In genomic region chr1:153316286-153316685, GRCm38 (mm10) we compare ENCODE assay signal across 20 mouse cellular contexts.
"Had no signal": no experiment of that assay in that cellular context is flagged by ENCODE, and none has a peak within 500 bp of the region (broad histone marks: within the 10 kb centered on the region; RNA-seq: fewer than 3 reads in every experiment).

No protein-coding gene starts in this region.

- DNase-seq: kidney, adult 18-20 months; kidney, postnatal 10 days; kidney, postnatal 36 days; layer of hippocampus, adult 9-11 months; liver; liver, embryonic 13.5 days; lung, embryonic 14.5 days; lung, postnatal 36 days; right cerebral cortex, adult 18-20 months; right cerebral cortex, postnatal 14 days; right cerebral cortex, postnatal 4 days; thymus, postnatal 25 days had no signal

- H3K4me2 ChIP-seq: limb, embryonic 13.5 days; liver, embryonic 13.5 days; lung, embryonic 14.5 days; midbrain, embryonic 13.5 days had no signal

- H3K9me3 ChIP-seq: limb, embryonic 10.5 days; limb, embryonic 13.5 days; liver, embryonic 13.5 days; midbrain, embryonic 10.5 days; midbrain, embryonic 13.5 days had no signal

- H3K36me3 ChIP-seq: liver, embryonic 13.5 days; midbrain, embryonic 13.5 days had no signal

- ATAC-seq: lung, postnatal 0 days; midbrain, embryonic 13.5 days; midbrain, embryonic 16.5 days had no signal

- H3K4me3 ChIP-seq: limb, embryonic 10.5 days; limb, embryonic 13.5 days; liver, embryonic 13.5 days; megakaryocyte, embryonic 14.5 days; midbrain, embryonic 10.5 days; midbrain, embryonic 13.5 days; myocyte had no signal

- H3K9ac ChIP-seq: limb, embryonic 13.5 days; liver, embryonic 13.5 days; lung, embryonic 14.5 days; midbrain, embryonic 13.5 days had no signal

- H3K27me3 ChIP-seq: limb, embryonic 13.5 days; liver, embryonic 13.5 days; megakaryocyte, embryonic 14.5 days; midbrain, embryonic 13.5 days had no signal

- H3K27ac ChIP-seq: limb, embryonic 10.5 days; limb, embryonic 13.5 days; liver, embryonic 13.5 days; midbrain, embryonic 10.5 days; midbrain, embryonic 13.5 days had no signal
